Mouse (Mus musculus) hindbrain, embryonic 14.5 days (tissue): ENCODE measurements around the gene Gcnt3. TPM values are rescaled to one million over a fixed set of nuclear protein-coding genes. Genes with fewer than 3 reads are reported as not detected.

Source experiments
- polyA plus RNA-seq: library from polyadenylated mRNA; unstranded; fragments of >200 nt; fragmentation: Nextera tagmentation; extraction: Ambion mirVana; gene quantifications from 2 replicates; pipeline ENCODE4 v1.2.1, GENCODE M21; 2014

Gene Gcnt3
- polyA plus RNA-seq, 1 experiment from 2014 or later: not detected

Other genes with a start within 250 kb of the Gcnt3 start
- gene Bnip2, start 48.6 kb downstream of the Gcnt3 start, polyA plus RNA-seq: 72.3 and 79.1 TPM in 2 replicates
- gene Gtf2a2, start 25.5 kb downstream of the Gcnt3 start, polyA plus RNA-seq: 192 and 227 TPM in 2 replicates
- gene Fam81a, start 104.5 kb upstream of the Gcnt3 start, polyA plus RNA-seq: 12.9 TPM in 2 replicates
- 7.8 and 7.9 TPM in 2 replicates for gene Myo1e, start 169.3 kb upstream of the Gcnt3 start, polyA plus RNA-seq